Mouse (Mus musculus) 3T3-L1 (cell line): ENCODE data around the gene Slc8a1.

Experiments
- DNase-seq: peaks from one replicate; pipeline ENCODE4 v3.0.0-alpha.2; 2015; ENCODE audit warnings: low read depth, low spot score

The Slc8a1 gene

DNA sequence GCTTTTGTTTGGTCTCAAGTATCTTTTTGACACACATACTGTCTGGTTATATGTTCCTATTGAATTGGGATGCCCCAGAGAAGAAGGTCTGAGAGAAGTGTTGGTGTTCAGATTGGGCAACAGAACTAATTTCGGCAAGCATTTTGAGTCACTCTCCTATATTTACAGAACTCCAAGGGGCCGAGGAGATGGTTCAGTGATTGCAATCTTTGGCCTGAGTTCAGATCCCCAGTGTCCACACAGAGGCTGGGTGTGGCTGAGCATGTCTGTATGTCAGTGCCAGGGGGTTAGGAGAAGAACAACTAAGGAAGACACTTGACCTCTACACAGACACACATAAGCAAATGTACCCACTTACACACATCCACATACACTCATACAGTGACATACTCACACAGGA is 369.7 kb downstream of the Slc8a1 start:
- DNase-seq = no peak

DNA sequence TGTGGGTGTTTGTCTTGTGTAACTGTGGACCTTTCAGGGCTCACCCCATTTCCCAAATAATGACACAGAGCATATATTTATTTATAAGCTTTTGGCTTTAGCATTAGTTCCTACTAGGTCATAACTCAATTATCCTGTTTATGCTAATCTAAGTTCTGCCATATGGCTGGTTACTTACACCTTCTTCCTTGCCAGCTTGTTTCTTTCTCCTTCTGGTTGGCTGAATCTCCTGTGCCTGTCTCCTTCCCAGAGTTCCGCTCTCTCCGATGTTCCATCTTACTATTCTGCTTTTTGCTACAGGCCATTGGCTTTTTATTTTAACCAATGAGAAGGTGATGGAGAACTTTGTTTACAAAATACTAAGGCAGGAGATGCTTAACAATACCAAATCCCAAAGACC is 374.8 kb downstream of the Slc8a1 start:
- no peak for DNase-seq

DNA sequence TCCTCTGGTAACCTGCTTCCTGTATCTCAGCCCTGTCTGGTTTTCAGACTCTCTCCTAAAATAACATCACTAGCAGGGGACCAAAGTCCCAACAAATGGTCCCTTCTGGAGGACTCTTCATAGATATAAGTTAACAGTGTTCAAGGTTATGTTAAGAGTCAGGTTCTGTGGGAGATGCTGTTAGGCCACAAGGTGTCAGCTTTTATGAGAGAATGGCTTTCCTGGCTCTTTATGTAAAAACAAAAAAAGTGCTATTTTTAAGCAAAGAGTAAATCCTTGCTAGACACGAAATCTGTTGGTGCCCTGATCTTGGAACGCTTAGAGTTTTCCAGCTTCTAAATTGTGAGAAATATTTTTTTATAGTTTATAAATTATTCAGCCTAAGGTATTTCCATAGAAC is 377.6 kb downstream of the Slc8a1 start:
- DNase-seq = peak; percentile 4

DNA sequence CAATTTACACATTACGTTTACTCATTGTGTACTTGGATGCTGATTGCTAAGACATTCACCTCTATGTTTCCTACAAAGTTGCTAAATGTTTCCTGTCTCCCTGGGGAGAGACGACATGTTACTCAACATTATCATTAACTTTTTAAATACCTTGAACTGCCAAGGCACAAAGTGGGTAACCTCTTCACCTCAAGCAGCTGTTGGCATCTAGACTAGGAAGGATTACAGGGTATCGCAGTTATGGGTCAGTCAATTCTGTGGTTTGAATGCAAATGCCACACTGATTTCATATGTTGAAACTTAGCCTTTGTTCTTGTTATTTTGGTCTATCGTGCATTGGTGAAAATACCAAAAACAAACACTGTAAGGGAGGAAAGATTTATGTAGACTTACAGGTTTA is 378.1 kb downstream of the Slc8a1 start:
- DNase-seq = no peak

DNA sequence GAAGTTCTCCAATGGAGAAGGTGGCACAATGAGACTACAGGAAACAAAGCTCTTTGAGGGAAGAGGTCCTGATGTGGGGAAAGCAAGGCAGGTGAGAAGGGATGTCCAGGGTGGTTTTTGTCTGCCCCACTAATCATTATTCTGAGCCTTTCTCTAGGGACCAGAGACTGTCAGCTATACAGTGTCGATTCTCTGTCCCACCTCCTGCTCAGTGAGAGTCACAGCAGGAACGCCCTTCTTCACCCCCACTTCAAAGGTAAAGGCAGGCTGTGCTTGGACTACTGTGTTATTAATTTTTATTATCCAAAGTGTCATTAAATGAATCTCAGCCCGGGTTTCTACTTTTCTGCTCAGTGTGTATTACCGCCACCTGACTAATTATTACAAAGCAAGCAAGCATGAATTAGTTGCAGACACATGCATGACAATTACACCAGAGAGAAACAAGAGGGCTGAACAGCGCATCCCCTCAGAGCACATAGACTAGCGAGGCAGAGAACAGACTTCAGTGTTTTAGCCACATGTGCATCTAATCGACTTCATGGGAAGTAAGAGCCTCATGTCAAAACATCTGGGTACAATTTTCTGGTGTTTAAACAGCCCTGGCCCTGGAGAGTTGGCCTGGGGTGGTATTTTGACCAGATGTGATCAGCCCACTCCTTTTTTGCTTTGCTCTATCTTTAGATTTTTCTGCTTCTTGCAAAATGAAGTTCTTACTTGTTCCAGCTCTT is 402.0 kb downstream of the Slc8a1 start:
- peak; percentile 25 for DNase-seq

DNA sequence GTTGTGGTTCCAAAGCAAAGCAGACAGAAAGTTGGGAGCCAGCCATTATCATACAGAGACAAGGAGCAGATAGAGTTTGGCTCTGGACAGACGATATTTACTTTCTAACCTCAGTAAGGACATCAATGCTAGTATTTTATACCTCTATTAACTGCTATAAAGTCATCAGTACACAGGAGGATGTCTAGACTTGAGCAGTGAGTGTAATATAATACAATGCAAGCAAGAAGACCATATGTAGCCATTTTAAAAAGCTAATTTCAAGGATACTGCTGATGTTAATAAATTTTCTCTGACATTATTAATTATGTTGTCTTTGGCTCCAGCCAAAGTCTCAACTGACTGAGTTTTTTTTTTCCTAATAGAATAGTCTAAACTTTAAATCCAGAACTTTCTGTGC is 402.7 kb downstream of the Slc8a1 start:
- no peak for DNase-seq
